Mouse (Mus musculus) myocyte (in vitro differentiated cells): ENCODE measurements at regions not wholly inside any gene's neighbourhood (a gene's known extent, or its start where the extent isn't known, plus 50 kb on each side); places are given as distances from the start of the nearest gene placed in this dataset.

Experiments
- H3K27me3 ChIP-seq: one replicate; pipeline ENCODE4 v1.6.1; 2011; ENCODE audit not compliant: control insufficient read depth, insufficient read depth, insufficient read length
- H3K36me3 ChIP-seq: one replicate; pipeline ENCODE4 v1.6.1; 2011; ENCODE audit not compliant: control insufficient read depth, insufficient read depth
- H3K4me2 ChIP-seq: one replicate; pipeline ENCODE4 v1.6.1; 2011; ENCODE audit warnings: low read depth, control low read depth
- H3K4me3 ChIP-seq: one replicate; pipeline ENCODE4 v1.5.1; 2011; ENCODE audit warnings: mild to moderate bottlenecking, control low read depth, moderate library complexity
- H3K79me2 ChIP-seq: one replicate; pipeline ENCODE4 v1.6.1; 2011; ENCODE audit not compliant: control insufficient read depth, insufficient read depth
- H3ac ChIP-seq: one replicate; pipeline ENCODE4 v1.6.1; 2011; ENCODE audit not compliant: control insufficient read depth, insufficient read length
- CEBPB ChIP-seq: IDR thresholded peaks from 2 replicates; pipeline ENCODE4 v1.6.1; 2011; ENCODE audit warnings: mild to moderate bottlenecking, moderate library complexity; ENCODE audit not compliant: poor library complexity, insufficient read depth, severe bottlenecking
- E2F4 ChIP-seq: IDR thresholded peaks from one replicate; pipeline ENCODE4 v1.6.1; 2011; ENCODE audit warnings: mild to moderate bottlenecking, control low read depth, moderate library complexity; ENCODE audit not compliant: insufficient read depth
- MAX ChIP-seq: IDR thresholded peaks from one replicate; pipeline ENCODE4 v1.6.1; 2011; ENCODE audit warnings: low read depth, mild to moderate bottlenecking, control low read depth
- MYOD1 ChIP-seq, 3 experiments: IDR thresholded peaks; one replicate each; pipeline ENCODE4 v1.6.1; 2011; ENCODE audit warnings: control low read depth in 2 of 3, low read depth in 2 of 3, mild to moderate bottlenecking in 2 of 3, moderate library complexity in 1 of 3; ENCODE audit not compliant: insufficient read length in 2 of 3, control insufficient read depth in 1 of 3
- MYOG ChIP-seq, 3 experiments: IDR thresholded peaks; one replicate each; pipeline ENCODE4 v1.6.1; 2011; ENCODE audit warnings: control low read depth in 2 of 3, low read depth in 2 of 3, mild to moderate bottlenecking in 2 of 3; ENCODE audit not compliant: insufficient read length in 2 of 3, control insufficient read depth in 1 of 3, insufficient read depth in 1 of 3
- POLR2A ChIP-seq: IDR thresholded peaks from one replicate; pipeline ENCODE4 v1.6.1; 2011; ENCODE audit warnings: low read depth, mild to moderate bottlenecking, control low read depth, moderate library complexity; ENCODE audit not compliant: insufficient read length
- POLR2AphosphoS2 ChIP-seq: IDR thresholded peaks from one replicate; pipeline ENCODE4 v1.6.1; 2011; ENCODE audit warnings: low read depth, control low read depth; ENCODE audit not compliant: insufficient read length
- REST ChIP-seq: IDR thresholded peaks from one replicate; pipeline ENCODE4 v1.6.1; 2011; ENCODE audit warnings: mild to moderate bottlenecking, control low read depth, moderate library complexity; ENCODE audit not compliant: insufficient read depth, insufficient read length
- SRF ChIP-seq: IDR thresholded peaks from one replicate; pipeline ENCODE4 v1.6.1; 2011; ENCODE audit warnings: low read depth; ENCODE audit not compliant: control insufficient read depth, insufficient read length
- TCF12 ChIP-seq: IDR thresholded peaks from one replicate; pipeline ENCODE4 v1.6.1; 2011; ENCODE audit warnings: mild to moderate bottlenecking, control low read depth; ENCODE audit not compliant: poor library complexity, insufficient read depth, severe bottlenecking
- TCF3 ChIP-seq: IDR thresholded peaks from one replicate; pipeline ENCODE4 v1.6.1; 2011; ENCODE audit warnings: low read depth, control low read depth; ENCODE audit not compliant: insufficient read length
- USF1 ChIP-seq: IDR thresholded peaks from one replicate; pipeline ENCODE4 v1.6.1; 2011; ENCODE audit warnings: low read depth, mild to moderate bottlenecking, control low read depth, moderate library complexity

- Histone ChIP-seq H3K79me2 (no peaks in the 10 kb centered on the region), H3ac (no peak overlapping the region), H3K4me2 (no peak overlapping the region), H3K27me3 (no peaks in the 10 kb centered on the region), H3K36me3 (no peaks in the 10 kb centered on the region), H3K4me3 (no peak overlapping the region)
- TF ChIP-seq REST (no peak), MYOD1 (IDR thresholded peaks at IDR 0.05; ENCODE audit: control insufficient read depth in 1 of 3, insufficient read length in 2 of 3, low read depth in 2 of 3) (no peak), MAX (no peak), TCF12 (no peak), POLR2A (no peak), TCF3 (no peak), POLR2AphosphoS2 (no peak), USF1 (no peak), E2F4 (no peak), CEBPB (no peak), MYOG (IDR thresholded peaks at IDR 0.05; ENCODE audit: control insufficient read depth in 1 of 3, insufficient read depth in 1 of 3, insufficient read length in 2 of 3, low read depth in 2 of 3) (no peak), SRF (no peak)
These were observed 437.6 kb upstream of the Fign start for GRCm38 (mm10) chr2:64535351-64535851.

GRCm38 (mm10) chr2:64534869-64535268 lies 437.0 kb upstream of the Fign start:
- H3K4me2 ChIP-seq, result no peak overlapping the region
- TF ChIP-seq TCF3 (no peak), POLR2AphosphoS2 (no peak), USF1 (no peak), E2F4 (no peak), REST (no peak), MYOD1 (IDR thresholded peaks at IDR 0.05; ENCODE audit: control insufficient read depth in 1 of 3, insufficient read length in 2 of 3, low read depth in 2 of 3) (no peak), TCF12 (no peak)
- no peaks in the 10 kb centered on the region for H3K27me3 ChIP-seq
- H3K79me2 ChIP-seq, result no peaks in the 10 kb centered on the region
- no peak overlapping the region for H3K4me3 ChIP-seq
- no peaks in the 10 kb centered on the region for H3K36me3 ChIP-seq
- H3ac ChIP-seq, result no peak overlapping the region

- H3ac ChIP-seq, result no peak overlapping the region
- TF ChIP-seq TCF3 (no peak), TCF12 (no peak), SRF (no peak), MYOD1 (IDR thresholded peaks at IDR 0.05; ENCODE audit: control insufficient read depth in 1 of 3, insufficient read length in 2 of 3, low read depth in 2 of 3) (no peak), USF1 (no peak), MYOG (IDR thresholded peaks at IDR 0.05; ENCODE audit: control insufficient read depth in 1 of 3, insufficient read depth in 1 of 3, insufficient read length in 2 of 3, low read depth in 2 of 3) (no peak), MAX (no peak)
- H3K36me3 ChIP-seq, result no peaks in the 10 kb centered on the region
- no peaks in the 10 kb centered on the region for H3K27me3 ChIP-seq
- no peak overlapping the region for H3K4me2 ChIP-seq
- H3K79me2 ChIP-seq, result no peaks in the 10 kb centered on the region
- no peak overlapping the region for H3K4me3 ChIP-seq
These were observed 436.5 kb upstream of the Fign start for GRCm38 (mm10) chr2:64534344-64534743.

GRCm38 (mm10) chr2:64522722-64523121 lies 424.9 kb upstream of the Fign start:
- no peak for TF ChIP-seq MYOD1 (IDR thresholded peaks at IDR 0.05; ENCODE audit: control insufficient read depth in 1 of 3, insufficient read length in 2 of 3, low read depth in 2 of 3)
- H3K27me3 ChIP-seq, result no peaks in the 10 kb centered on the region
- H3K36me3 ChIP-seq, result no peaks in the 10 kb centered on the region
- no peak overlapping the region for H3K4me2 ChIP-seq
- H3K4me3 ChIP-seq, result no peak overlapping the region
- H3ac ChIP-seq, result no peak overlapping the region
- no peaks in the 10 kb centered on the region for H3K79me2 ChIP-seq

GRCm38 (mm10) chr2:64522233-64522632 lies 424.4 kb upstream of the Fign start:
- H3K79me2 ChIP-seq, result no peaks in the 10 kb centered on the region

More at GRCm38 (mm10) chr2:64522233-64522632, 424.4 kb upstream of the Fign start:
- H3K36me3 ChIP-seq, result no peaks in the 10 kb centered on the region
- H3K4me2 ChIP-seq, result no peak overlapping the region
- no peak overlapping the region for H3ac ChIP-seq
- H3K4me3 ChIP-seq, result no peak overlapping the region
- no peak for TF ChIP-seq USF1
- TF ChIP-seq MYOD1 (IDR thresholded peaks at IDR 0.05; ENCODE audit: control insufficient read depth in 1 of 3, insufficient read length in 2 of 3, low read depth in 2 of 3), result no peak
- TF ChIP-seq SRF, result no peak
- TF ChIP-seq TCF3, result no peak
- TF ChIP-seq MYOG (IDR thresholded peaks at IDR 0.05; ENCODE audit: control insufficient read depth in 1 of 3, insufficient read depth in 1 of 3, insufficient read length in 2 of 3, low read depth in 2 of 3), result no peak
- no peak for TF ChIP-seq POLR2AphosphoS2
- no peak for TF ChIP-seq MAX
- no peak for TF ChIP-seq REST
- TF ChIP-seq POLR2A, result no peak
- no peak for TF ChIP-seq CEBPB
- TF ChIP-seq E2F4, result no peak
- TF ChIP-seq TCF12, result no peak
- H3K27me3 ChIP-seq, result no peaks in the 10 kb centered on the region
